Mouse (Mus musculus) liver, embryonic 14.5 days (tissue): ENCODE measurements around the gene Nfasc.

ENCODE experiments used
- CTCF ChIP-seq: IDR thresholded peaks from 2 replicates; pipeline ENCODE4 v1.5.1; 2016; ENCODE audit warnings: antibody characterized with exemption, low read depth, control low read depth
- EP300 ChIP-seq: IDR thresholded peaks from 2 replicates; pipeline ENCODE4 v1.6.1; 2016; ENCODE audit warnings: antibody characterized with exemption, low read depth

- no peak for TF ChIP-seq CTCF
- no peak for TF ChIP-seq EP300
Measured at GRCm38 (mm10) chr1:132786866-132787265, 45.3 kb upstream of the Nfasc start.
